Mouse (Mus musculus) embryonic facial prominence, embryonic 11.5 days (tissue): ENCODE measurements at regions not wholly inside any gene's neighbourhood (a gene's known extent, or its start where the extent isn't known, plus 50 kb on each side); places are given as distances from the start of the nearest gene placed in this dataset.

ENCODE experiments used
- ATAC-seq: fragments of 200-750 bp; cut with Nextera tagmentation; replicated peaks from 2 replicates; pipeline ENCODE4 v1.8.0; 2017; ENCODE audit warnings: low read depth; ENCODE audit not compliant: insufficient number of reproducible peaks, low FRiP score, low TSS enrichment
- DNase-seq: peaks from one replicate; pipeline ENCODE4 v3.0.0-alpha.2; 2015; ENCODE audit warnings: low spot score
- H3K27ac ChIP-seq: fragments of 300-500 bp; sonication (generic); replicated peaks from 2 replicates; pipeline ENCODE4 v1.5.1; 2014; ENCODE audit warnings: mild to moderate bottlenecking, low read depth, low read length, control low read depth
- H3K27me3 ChIP-seq: fragments of 300-500 bp; sonication (generic); 2 replicates; pipeline ENCODE4 v1.6.1; 2014; ENCODE audit warnings: mild to moderate bottlenecking, low read length, moderate library complexity, mixed read lengths; ENCODE audit not compliant: control insufficient read depth, insufficient read depth
- H3K36me3 ChIP-seq: fragments of 300-500 bp; sonication (generic); replicated peaks from 2 replicates; pipeline ENCODE4 v1.6.1; 2014; ENCODE audit warnings: low read depth, mild to moderate bottlenecking, low read length, moderate library complexity, mixed read lengths; ENCODE audit not compliant: control insufficient read depth, insufficient read depth
- H3K4me1 ChIP-seq: fragments of 300-500 bp; sonication (generic); 2 replicates; pipeline ENCODE4 v1.6.1; 2014; ENCODE audit warnings: low read length, mixed read lengths; ENCODE audit not compliant: control insufficient read depth, insufficient read depth
- H3K4me2 ChIP-seq: fragments of 300-500 bp; sonication (generic); 2 replicates; pipeline ENCODE4 v1.6.1; 2014; ENCODE audit warnings: low read depth, mild to moderate bottlenecking, control low read depth, low read length, moderate library complexity
- H3K4me3 ChIP-seq: fragments of 300-500 bp; sonication (generic); 2 replicates; pipeline ENCODE4 v1.5.1; 2014; ENCODE audit warnings: low read depth, low read length, control low read depth
- H3K9ac ChIP-seq: fragments of 300-500 bp; sonication (generic); replicated peaks from 2 replicates; pipeline ENCODE4 v1.6.1; 2014; ENCODE audit warnings: mild to moderate bottlenecking, control low read depth, low read length
- H3K9me3 ChIP-seq: fragments of 300-500 bp; sonication (generic); replicated peaks from 2 replicates; pipeline ENCODE4 v1.6.1; 2016; ENCODE audit warnings: mild to moderate bottlenecking, low read length, inconsistent platforms, mixed read lengths; ENCODE audit not compliant: control insufficient read depth
- WGBS: fragments of 180-500 bp; shearing (Covaris S2); extraction: QIAGEN DNeasy Blood & Tissue Kit; methylation state at CpG from one replicate; pipeline ENCODE4 v1.1.7; 2014; 5-methylcytosine and 5-hydroxymethylcytosine counted together

DNA sequence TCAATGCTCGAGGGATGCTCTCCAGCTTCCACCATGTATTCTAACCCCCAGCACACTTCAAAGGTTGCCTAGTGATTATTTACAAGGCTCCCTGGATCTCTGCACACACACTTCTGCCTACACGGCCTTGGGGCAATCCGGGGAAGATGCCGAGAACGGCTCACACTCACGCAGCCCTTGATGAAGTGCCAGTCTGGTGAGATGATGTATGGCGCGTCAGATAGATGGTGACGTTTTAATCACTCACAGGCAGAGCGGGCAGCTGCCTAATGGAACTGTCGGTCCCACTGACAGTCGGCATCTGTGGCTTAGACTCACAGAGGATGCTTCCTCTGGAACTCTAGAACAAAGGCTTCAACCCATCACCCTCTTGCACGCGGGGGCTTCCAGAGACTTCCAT, 66.9 kb upstream of the Kazn start:
- Histone ChIP-seq H3K36me3 (no peaks in the 10 kb centered on the region; the same call in 1 of the 2 replicates), H3K4me2 (no peak overlapping the region), H3K27me3 (no peaks in the 10 kb centered on the region), H3K27ac (no peak overlapping the region), H3K4me3 (no peak overlapping the region), H3K9ac (no peak overlapping the region), H3K4me1 (no peaks in the 10 kb centered on the region; the same call in 1 of the 2 replicates), H3K9me3 (no peaks in the 10 kb centered on the region)
- WGBS, result 77% methylated on average over 14 of the region's 14 CpGs
- ATAC-seq (no peak), DNase-seq (no peak)

DNA sequence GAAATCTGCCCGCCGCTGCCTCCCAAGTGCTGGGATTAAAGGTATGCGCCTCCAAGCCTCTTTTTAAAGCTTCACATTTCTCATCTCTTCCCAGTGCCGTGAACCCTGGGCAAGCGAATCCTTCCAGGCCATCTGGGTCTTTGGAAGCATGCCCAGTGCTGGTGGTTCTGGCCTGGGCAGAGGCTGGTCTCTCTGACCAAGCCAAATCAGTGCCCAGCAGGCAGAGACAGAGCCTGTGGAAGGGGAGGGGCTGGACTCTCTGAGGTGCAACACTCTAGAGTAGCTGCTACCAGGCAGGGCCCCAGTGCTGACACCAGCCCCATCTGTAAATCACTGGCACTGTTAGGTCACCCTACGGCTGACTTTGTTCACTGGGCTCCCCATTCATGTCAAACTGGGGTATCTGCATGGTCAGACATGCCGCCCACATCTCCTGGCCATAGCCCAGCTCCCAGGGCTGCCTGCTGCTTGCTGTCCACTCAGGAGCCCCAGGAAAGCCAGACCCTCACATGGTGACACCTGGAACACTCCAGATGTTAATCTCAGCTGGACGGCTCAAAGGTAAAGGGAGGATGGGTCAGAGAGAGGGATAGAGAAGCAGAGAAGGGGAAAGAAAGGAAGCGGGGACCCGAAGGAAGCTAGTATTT, 64.3 kb upstream of the Kazn start:
- no peaks in the 10 kb centered on the region; the same call in 1 of the 2 replicates for H3K4me1 ChIP-seq
- H3K27ac ChIP-seq, result no peak overlapping the region
- DNase-seq (no peak), ATAC-seq (no peak)
- no peak overlapping the region for H3K4me3 ChIP-seq
- H3K9me3 ChIP-seq, result no peaks in the 10 kb centered on the region
- no peaks in the 10 kb centered on the region for H3K36me3 ChIP-seq
- WGBS, result 82% methylated on average over 10 of the region's 10 CpGs
- H3K9ac ChIP-seq, result no peak overlapping the region
- no peaks in the 10 kb centered on the region for H3K27me3 ChIP-seq
- H3K4me2 ChIP-seq, result no peak overlapping the region

DNA sequence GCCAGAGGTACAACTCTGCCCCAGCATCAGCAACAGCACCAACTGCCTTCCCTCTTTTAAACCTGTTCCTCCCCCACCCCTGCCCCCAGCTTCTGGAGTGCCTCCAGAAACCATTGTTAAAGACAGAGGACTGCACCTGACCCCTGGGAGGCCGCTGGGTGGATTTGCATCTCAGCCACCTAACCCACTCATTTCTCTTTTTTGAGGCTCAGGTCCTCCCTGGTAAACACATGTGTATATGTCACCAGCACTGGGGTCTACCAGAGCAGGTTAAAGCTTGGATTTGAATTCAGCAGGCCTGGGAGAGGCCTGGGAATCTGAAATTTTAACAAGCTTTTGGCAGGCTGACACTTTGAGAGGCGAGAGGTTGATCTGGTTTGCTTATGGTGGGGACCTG, 63.5 kb upstream of the Kazn start:
- H3K4me2 ChIP-seq, result no peak overlapping the region
- no peaks in the 10 kb centered on the region for H3K27me3 ChIP-seq
- H3K36me3 ChIP-seq, result no peaks in the 10 kb centered on the region
- no peaks in the 10 kb centered on the region for H3K9me3 ChIP-seq
- H3K4me3 ChIP-seq, result no peak overlapping the region
- DNase-seq (no peak), ATAC-seq (no peak)
- H3K27ac ChIP-seq, result no peak overlapping the region
- peak overlapping the region; percentile 18; the same call in 1 of the 2 replicates for H3K9ac ChIP-seq
- H3K4me1 ChIP-seq, result no peaks in the 10 kb centered on the region; the same call in 1 of the 2 replicates
- WGBS, result 50% methylated on average over 2 of the region's 2 CpGs

DNA sequence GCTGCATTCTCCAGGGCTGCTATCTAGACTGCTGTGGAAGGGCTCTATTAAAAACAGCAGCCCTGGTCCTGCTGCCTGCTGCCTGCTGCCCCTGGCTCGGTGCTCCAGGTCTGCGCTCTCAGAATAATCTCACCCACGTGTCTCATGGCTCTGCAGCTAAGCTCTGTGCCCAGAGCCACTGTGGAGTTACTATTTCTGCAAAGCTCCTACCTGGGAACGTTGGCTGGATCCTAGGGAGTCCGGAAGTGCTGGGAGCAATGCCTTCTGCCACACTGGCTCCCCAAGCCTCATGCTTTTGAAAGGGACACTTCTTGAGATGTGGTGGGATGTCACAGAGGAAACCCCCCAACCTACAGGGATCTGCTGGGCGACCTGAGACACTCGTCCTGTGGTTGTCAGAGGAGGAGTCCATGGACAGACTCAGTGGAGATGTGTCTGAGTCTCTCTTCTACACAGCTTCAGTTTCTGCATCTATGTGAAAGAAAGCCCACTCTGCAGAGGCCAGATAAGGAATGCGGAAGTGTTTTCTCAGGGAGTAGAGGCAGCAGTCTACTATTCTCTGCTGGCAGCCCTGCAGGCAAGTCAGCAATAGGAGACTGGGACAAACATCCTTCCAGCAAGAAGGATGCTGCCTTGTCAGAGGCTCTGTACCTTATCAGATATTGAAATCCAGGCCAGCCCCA, 63.0 kb upstream of the Kazn start:
- no peaks in the 10 kb centered on the region for H3K27me3 ChIP-seq
- 30% methylated on average over 8 of the region's 8 CpGs for WGBS
- ATAC-seq (peak; percentile 26; the same call in 1 of the 2 replicates), DNase-seq (no peak)
- H3K4me3 ChIP-seq, result no peak overlapping the region
- no peak overlapping the region for H3K27ac ChIP-seq
- H3K36me3 ChIP-seq, result no peaks in the 10 kb centered on the region
- no peaks in the 10 kb centered on the region; the same call in 1 of the 2 replicates for H3K4me1 ChIP-seq
- peak overlapping the region; percentile 18; the same call in 1 of the 2 replicates for H3K9ac ChIP-seq
- no peaks in the 10 kb centered on the region for H3K9me3 ChIP-seq
- H3K4me2 ChIP-seq, result no peak overlapping the region; the same call in 1 of the 2 replicates

DNA sequence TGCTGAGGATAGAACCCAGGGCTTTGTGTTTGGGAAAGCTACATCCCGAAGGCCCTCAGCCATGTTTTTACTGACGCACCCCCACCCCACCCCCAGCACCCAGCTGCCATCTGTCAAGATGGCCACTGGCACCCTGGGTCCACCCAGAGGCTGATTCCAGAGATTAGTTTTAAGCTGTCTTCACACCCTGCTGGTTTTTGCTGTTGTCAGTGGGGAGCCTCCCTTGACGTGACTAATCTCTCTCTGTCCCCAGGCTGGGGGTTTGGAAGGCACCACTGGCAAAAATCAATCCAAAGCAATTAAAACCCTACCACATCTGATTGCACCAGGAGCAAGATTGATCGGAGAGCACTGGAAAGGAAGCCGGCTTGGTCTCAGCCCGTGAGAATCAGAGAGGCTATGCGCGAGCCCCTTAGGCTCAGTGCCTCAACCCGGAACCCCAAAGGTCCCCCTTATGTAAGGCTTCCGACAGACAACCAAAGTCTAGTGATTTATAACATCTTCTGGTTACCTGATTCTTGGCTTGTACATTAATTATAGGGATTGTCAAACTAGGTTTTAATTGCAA, 59.7 kb upstream of the Kazn start:
- H3K4me3 ChIP-seq, result no peak overlapping the region
- ATAC-seq (no peak), DNase-seq (no peak)
- H3K9ac ChIP-seq, result no peak overlapping the region
- 63% methylated on average over 10 of the region's 10 CpGs for WGBS
- no peak overlapping the region for H3K27ac ChIP-seq
- no peaks in the 10 kb centered on the region for H3K36me3 ChIP-seq
- H3K27me3 ChIP-seq, result no peaks in the 10 kb centered on the region
- no peaks in the 10 kb centered on the region for H3K9me3 ChIP-seq
- no peaks in the 10 kb centered on the region; the same call in 1 of the 2 replicates for H3K4me1 ChIP-seq
- no peak overlapping the region for H3K4me2 ChIP-seq

DNA sequence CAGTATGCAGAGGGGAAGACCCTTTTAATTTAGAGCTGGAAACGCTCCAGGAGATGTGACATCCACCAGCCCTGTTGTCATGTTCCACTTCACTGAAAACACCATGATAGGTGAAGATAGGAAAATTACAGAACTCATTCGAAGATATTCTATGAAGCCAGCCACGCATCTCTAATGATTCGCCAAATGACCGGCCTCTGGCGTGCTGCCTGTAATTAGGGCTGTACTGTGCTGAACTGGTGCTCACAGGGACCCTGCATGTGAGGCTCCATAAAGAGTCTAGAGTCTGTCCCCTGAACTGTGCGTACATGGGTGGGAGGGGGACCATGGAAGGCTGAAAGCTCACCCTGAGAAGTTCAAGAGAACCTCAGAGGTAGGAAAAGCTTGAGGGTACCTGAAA, 53.6 kb upstream of the Kazn start:
- H3K4me3 ChIP-seq, result no peak overlapping the region
- H3K27ac ChIP-seq, result no peak overlapping the region
- no peaks in the 10 kb centered on the region for H3K27me3 ChIP-seq
- no peaks in the 10 kb centered on the region for H3K36me3 ChIP-seq
- no peak for DNase-seq
- ATAC-seq, result no peak
- H3K4me2 ChIP-seq, result no peak overlapping the region
- H3K4me1 ChIP-seq, result no peaks in the 10 kb centered on the region
- 73% methylated on average over 7 of the region's 7 CpGs for WGBS
- H3K9me3 ChIP-seq, result no peaks in the 10 kb centered on the region
- no peak overlapping the region for H3K9ac ChIP-seq

DNA sequence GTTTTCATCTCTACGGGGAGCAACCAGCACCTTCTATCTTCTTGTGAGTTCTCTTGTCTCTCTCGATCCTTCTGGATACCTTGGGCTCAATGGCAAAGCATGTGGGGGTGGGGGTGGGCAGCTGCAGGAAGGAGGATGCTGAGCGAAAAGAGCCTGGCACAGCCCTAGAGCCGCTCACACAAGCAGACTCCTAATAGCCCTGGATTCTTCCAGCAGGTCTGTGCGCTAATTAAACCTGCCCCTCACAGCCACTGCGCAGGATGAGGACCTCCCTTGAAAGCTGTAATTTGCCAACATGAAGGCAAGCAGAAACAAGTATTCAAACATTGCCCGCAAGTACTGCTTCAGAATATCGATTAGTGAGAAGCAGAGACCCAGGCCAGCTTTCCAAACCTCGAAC, 53.1 kb upstream of the Kazn start:
- Histone ChIP-seq H3K4me2 (no peak overlapping the region), H3K36me3 (no peaks in the 10 kb centered on the region), H3K27me3 (no peaks in the 10 kb centered on the region), H3K9me3 (no peaks in the 10 kb centered on the region), H3K27ac (no peak overlapping the region), H3K4me3 (no peak overlapping the region), H3K4me1 (no peaks in the 10 kb centered on the region), H3K9ac (no peak overlapping the region)
- WGBS, result 81% methylated on average over 9 of the region's 9 CpGs
- ATAC-seq (0 out of 2 replicates have a peak, but pooled peaks have one; percentile 58), DNase-seq (no peak)

DNA sequence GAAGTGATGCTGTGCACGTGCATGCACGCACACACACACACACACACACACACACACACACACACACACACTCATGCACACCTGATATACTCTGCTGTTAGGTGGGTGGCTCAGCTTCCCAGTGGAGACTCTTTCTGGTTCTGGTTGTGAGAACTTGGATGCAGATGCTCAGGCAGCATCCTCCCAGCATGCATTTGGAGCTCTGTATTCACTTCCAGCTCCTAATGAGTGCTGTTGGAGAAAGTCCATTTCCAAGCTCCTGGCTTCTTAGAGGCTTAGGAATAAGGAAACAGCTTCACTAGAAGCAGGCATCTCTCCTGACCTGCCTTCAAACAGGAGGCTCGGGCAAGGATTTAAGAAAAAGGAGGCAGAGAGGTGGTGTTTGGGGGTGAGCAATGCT, 52.2 kb upstream of the Kazn start:
- ATAC-seq (no peak), DNase-seq (no peak)
- 89% methylated on average over 3 of the region's 3 CpGs for WGBS
- H3K27me3 ChIP-seq, result no peaks in the 10 kb centered on the region
- H3K4me3 ChIP-seq, result no peak overlapping the region
- no peak overlapping the region for H3K27ac ChIP-seq
- no peaks in the 10 kb centered on the region for H3K9me3 ChIP-seq
- no peak overlapping the region for H3K4me2 ChIP-seq
- no peaks in the 10 kb centered on the region for H3K36me3 ChIP-seq
- no peaks in the 10 kb centered on the region for H3K4me1 ChIP-seq
- H3K9ac ChIP-seq, result no peak overlapping the region
